Mouse (Mus musculus): ENCODE data around the gene Iqcc.

The Iqcc gene

GRCm38 (mm10) chr4:129578466-129578865 is 40.4 kb downstream of the Iqcc start, which contains the start of gene Fam167b:
Gene Fam167b, minus strand, starts transcription at chr4:129578549.
- DNase-seq (ENCODE audit: low read depth, low spot score): no peak

- no peak for DNase-seq (ENCODE audit: low read depth, low spot score)
These were observed 41.2 kb downstream of the Iqcc start for GRCm38 (mm10) chr4:129577688-129578087.

GRCm38 (mm10) chr4:129576863-129577491 is 41.9 kb downstream of the Iqcc start:
- DNase-seq (ENCODE audit: low read depth, low spot score): peak; percentile 43

- DNase-seq (ENCODE audit: low read depth, low spot score): no peak
These were observed 43.6 kb downstream of the Iqcc start for GRCm38 (mm10) chr4:129575171-129575844.

GRCm38 (mm10) chr4:129573430-129573829 is 45.5 kb downstream of the Iqcc start, which contains the start of gene Lck:
Gene Lck, minus strand, starts transcription at chr4:129573641.
- no peak for DNase-seq (ENCODE audit: low read depth, low spot score)

- no peak for DNase-seq (ENCODE audit: low read depth, low spot score)
These were observed 45.9 kb downstream of the Iqcc start for GRCm38 (mm10) chr4:129573093-129573370.

GRCm38 (mm10) chr4:129572236-129573092 is 46.4 kb downstream of the Iqcc start:
- DNase-seq (ENCODE audit: low read depth, low spot score): no peak

GRCm38 (mm10) chr4:129571551-129572084 is 47.3 kb downstream of the Iqcc start:
- no peak for DNase-seq (ENCODE audit: low read depth, low spot score)

GRCm38 (mm10) chr4:129570028-129570427 is 48.9 kb downstream of the Iqcc start:
- no peak for DNase-seq (ENCODE audit: low read depth, low spot score)

- DNase-seq (ENCODE audit: low read depth, low spot score): no peak
These were observed 50.5 kb downstream of the Iqcc start for GRCm38 (mm10) chr4:129568366-129568765.

GRCm38 (mm10) chr4:129565139-129565538 is 53.8 kb downstream of the Iqcc start:
- DNase-seq (ENCODE audit: low read depth, low spot score): no peak

Measured in forelimb bud, embryonic 11.5 days (tissue).